Mouse (Mus musculus) monocyte, adult 5-6 weeks (primary cell): ENCODE results near the gene Slc2a10. TPM values are rescaled to one million over a fixed set of nuclear protein-coding genes. Genes with fewer than 3 reads are reported as not detected.
"Not testable (repeated sequence)": the region's sequence is repeated elsewhere in the genome, so short reads cannot be mapped to it uniquely, and the experiment has no call there.

Experiments used
- ATAC-seq: fragments of 153-309, 156-312 bp; replicated peaks from 2 replicates; pipeline ENCODE4 v1.8.0; 2017; ENCODE audit warnings: mild to moderate bottlenecking; ENCODE audit not compliant: low TSS enrichment, insufficient number of reproducible peaks, severe bottlenecking, poor library complexity, low FRiP score
- total RNA-seq: library from RNA; stranded (forward); fragments of 200-1000, 200-491, 200-594 nt; gene quantifications from 3 replicates; pipeline ENCODE4 v1.2.3, GENCODE M21; 2017

Slc2a10 gene
- total RNA-seq, 1 experiment from 2014 or later: not detected

DNA sequence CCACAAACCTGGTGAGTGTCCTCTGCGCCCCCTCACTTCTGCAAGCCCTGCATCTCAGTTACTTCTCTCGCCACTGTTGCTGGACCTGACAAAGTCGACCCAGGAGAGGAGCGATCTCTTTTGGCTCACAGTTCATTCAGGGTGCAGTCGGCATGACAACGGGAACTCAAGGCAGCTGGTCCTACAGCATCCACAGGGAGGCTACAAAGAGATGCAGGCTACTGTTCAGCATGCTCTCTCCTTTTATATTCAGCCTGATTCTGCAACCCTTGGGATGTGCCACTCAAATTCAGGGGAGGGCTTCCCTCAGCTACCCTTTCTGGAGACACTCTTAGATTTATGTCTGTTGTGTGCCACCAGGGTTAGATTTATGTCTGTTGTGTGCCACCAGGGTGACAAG is 45.0 kb downstream of the Slc2a10 start:
- ATAC-seq: no peak

DNA sequence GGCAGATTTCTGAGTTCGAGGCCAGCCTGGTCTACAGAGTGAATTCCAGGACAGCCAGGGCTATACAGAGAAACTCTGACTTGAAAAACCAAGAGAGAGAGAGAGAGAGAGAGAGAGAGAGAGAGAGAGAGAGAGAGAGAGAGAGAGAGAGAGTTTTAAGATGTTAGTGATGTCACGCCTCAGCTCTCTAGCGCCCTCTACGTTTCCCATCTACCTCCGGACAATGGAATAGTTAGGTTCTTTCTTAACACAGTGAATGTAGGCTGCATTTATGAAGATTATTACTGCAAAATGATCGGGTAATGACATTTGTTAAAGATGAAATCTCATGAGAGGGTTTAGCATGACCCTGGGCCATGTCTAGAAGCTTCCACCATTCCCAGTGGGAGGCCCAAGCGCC is 46.8 kb downstream of the Slc2a10 start:
- ATAC-seq: not testable (repeated sequence)

DNA sequence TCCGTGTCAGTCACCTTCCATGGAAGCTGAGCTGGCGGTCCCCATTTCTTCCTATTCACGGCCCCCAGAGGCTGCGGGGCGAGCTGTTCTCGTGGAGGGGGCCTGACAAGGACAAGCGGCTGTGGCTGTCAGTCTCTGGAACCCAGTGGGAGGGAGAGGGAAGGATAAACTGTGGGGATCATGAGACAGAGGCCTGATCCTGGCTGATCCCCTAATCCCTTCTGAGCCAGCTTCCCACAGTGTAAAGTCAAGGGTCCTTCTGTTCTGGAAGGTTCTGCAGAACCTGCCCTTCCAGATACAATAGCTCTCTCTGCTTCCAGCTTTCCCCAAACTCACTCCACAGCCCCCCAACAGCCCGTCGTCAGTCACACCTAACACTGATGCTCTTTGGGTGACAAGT is 50.5 kb downstream of the Slc2a10 start:
- ATAC-seq: no peak

DNA sequence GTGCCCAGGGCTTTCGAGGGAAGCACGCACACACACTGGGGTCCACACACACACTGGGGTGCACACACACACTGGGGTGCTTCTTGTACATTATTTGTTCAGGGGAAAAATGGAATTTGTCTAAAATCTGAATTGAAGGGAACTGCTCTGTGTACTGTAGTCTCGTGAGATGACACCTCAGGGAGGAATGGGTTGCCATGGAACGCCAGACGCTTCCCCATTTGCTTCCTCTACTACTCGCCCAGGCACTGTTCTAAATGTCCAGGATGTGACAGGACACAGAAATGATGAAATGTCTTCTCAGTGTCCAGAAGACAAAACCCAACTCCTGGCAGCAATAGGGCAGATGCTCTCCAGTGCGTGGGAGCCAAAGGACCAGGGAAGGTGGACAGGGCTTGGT is 53.7 kb downstream of the Slc2a10 start:
- ATAC-seq: no peak

DNA sequence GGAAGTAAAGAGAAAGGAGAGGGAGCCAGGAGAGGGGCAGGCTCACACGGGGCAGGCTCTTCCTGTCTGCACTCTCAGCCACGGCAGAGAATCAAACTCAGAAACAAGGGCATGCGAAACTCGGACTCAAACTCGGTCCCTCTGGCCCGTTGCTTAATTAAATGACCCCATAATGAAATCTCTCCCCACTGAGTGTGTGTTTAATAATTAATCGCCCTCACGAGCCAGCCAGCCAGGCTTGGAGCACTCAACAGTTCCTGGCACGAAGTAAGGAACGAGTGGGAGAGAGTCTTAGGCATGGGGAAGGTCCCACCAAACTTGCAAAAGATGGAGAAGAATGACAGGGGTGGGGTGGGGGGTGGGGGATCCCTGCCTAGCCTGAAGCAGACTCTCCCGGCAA is 55.3 kb downstream of the Slc2a10 start:
- no peak for ATAC-seq

DNA sequence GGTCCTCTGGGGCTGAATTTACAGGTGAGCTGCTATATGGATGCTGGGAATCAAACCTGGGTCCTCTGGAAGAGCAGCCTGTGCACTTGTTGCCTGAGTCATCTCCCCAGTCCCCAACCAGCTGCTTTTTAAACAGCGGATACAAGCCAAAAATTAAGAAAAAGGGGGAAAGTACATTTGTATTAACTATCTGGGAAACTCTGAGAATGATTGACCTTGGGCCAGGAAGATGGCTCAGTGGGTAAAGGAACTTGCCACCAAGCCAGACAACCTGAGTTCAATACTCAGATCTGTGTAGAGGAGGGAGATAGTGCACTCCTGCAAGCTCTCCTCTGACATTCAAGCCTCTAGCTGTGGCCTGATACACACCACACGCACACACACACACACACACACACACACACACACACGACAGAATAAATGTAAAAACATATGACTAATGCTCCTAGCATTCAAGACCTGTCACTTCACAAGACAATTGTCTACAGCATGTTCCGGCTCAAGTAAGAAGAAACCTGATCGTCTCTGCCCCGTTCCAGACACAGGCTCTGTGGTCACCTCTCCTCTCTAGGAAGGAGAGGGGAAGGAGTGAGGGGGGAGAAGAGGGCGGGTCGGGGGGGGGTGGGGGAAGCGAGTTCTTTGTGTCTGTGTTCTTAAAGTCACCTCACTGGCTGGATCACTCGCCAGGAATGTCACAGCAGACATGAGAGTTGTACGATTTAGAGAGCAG is 56.1 kb downstream of the Slc2a10 start:
- ATAC-seq: no peak

DNA sequence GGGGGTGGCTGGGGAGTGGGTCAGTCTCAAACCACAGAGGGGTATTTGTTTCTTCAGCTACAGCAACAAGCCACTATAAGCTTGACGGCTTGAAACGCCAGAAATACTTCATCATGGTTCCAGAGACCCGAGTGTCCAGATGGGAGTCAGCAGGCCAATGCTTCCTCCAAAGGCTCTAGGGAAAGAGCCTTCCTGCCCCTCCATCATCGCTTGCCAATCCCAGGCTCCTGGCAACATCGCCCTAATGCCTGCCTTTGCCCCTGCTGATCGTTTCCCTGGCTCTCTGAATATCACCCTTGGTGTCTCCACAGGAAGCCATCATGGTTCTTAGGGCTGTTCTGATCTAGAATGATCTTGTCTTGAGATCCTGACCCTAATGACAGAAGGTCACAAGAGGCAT is 58.3 kb downstream of the Slc2a10 start:
- no peak for ATAC-seq

DNA sequence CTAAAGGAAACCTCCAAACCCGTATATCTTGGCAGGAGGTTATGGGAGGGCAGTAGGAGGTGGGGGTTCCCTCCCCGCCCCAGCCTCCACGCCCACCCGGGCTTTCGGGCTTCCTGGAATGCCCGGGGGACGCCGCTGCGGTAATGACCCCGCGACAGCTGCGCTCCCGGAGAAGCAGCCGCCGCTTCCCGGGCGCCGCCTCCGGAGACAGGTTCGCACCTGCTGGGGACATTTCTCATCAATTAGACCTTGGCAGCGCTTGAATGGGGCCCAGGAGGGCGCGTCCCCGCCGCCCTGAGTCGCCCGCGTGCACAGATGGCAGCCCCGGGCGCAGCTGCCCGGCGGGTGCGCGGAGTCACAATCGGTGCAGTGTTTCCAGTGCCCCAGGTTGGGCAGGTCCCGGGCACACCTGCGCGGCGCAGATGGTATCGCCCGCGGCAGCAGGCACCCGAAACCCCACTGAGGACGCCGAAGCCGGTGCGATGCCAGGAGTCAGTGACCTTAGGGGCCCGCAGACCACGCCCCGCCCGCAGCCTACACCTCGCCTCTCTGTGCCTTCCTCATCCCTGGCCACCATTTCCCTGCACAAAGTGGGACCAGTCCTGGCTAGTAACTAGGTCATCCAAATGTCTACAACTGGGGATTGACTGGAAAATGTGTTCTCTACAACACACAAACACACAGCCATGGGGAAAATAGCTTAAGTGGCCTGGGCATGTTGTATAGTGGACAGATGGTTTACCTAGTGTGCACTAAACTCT is 59.9 kb downstream of the Slc2a10 start:
- no peak for ATAC-seq

DNA sequence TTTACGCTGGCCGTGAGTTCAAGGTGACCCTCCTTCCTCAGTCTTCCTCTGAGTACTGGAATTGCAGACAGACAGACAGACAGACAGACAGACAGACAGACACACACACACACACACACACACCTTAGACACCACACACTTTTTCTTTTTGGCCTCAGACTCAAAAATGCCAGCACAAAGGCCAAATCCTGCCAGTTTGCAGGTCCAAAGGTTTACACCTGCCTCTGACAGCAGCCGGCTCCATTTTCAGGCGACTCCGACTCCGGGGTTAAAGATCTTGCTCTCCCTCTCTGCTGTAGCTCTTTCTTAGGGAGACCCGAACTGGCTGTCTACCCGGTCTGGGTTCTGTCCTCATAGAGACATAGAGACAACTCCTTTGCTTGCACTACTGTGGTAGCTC is 60.5 kb downstream of the Slc2a10 start:
- no peak for ATAC-seq

DNA sequence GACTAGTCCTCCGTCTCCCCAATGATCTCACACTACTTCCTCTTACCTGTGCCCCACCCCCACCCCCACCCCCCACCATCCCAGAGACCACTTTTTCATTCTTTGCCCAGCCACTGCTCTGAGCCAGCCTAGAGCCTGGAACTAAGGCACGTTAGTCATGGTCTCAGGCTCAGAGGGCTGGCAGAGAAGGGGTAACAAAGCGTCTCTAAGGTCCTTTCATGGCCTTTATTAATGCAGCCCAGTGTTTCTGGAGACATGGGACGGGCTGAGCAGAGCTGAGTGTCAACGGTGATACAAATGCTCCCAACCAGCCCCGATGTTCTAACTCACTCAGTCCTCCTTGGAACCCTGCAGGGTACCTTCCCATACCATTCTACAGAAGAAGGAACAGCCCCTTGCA is 61.0 kb downstream of the Slc2a10 start:
- ATAC-seq: no peak

DNA sequence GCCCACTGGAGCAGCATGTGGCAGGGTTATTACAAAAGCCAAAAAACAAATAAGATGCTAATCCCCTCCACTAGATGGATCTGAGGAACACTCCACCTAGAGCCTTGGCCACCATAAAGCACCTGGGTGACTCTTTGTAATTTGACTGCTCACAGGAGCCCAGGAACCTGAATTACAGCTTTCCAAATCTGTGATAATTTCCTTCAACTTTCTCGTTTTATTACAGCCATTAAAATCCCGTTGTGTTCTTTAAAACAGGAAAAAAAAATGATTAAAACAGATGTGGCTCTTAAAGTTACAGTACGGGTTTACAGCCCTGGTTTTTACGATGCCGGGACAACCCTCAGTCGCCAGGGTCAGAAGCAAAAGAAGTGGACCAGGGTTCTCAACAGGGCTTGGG is 63.3 kb downstream of the Slc2a10 start:
- no peak for ATAC-seq

DNA sequence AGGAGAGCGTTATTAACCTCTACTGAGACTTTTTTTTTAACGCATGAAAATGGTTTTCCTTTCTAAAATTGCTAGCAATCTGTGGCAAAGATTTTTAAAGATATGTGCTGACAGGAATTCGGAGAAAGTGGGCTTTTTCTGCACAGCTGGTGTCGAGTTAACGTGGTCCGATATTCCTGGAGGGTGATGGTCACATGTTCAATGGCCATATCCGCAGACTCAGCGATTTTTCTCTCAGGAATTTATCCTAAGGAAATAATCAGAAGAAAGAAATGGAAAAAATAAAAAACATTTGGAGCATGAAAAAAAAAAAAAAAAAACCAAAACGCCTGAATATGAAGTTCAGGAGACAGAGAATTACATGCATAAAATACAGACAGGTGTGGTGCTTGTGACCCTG is 64.2 kb downstream of the Slc2a10 start:
- ATAC-seq: no peak

DNA sequence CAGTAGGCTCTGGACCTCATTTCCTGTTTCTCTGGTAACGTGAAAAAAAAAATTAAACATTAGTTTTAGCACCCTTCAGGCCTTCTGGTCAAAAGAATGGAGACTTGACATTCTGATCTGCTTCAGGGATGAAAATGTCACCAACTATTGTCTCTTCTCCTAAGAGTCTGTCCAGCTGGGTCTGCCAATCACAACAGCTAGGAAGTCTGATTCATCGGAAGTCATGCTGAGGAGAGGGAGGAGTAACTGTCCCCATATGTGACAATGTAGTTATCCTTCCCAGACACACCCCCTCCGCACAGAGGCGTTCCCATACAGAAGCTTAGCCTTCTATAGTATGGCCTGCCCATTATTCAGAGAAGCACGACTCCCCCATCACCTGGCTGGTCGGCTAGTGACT is 65.3 kb downstream of the Slc2a10 start:
- ATAC-seq: no peak

Other genes starting within 250 kb of the Slc2a10 start
- 40.2 to 52.6 TPM (median 47.2 TPM) in 3 replicates for gene Slc35c2, start 215.9 kb upstream of the Slc2a10 start, total RNA-seq
- 120 to 175 TPM (median 140 TPM) in 3 replicates for gene Elmo2, start 177.3 kb upstream of the Slc2a10 start, total RNA-seq
- not detected in 3 replicates for gene Zfp663, start 135.1 kb upstream of the Slc2a10 start, total RNA-seq
- gene Zfp334, start 115.5 kb upstream of the Slc2a10 start, total RNA-seq: not detected in 3 replicates
- 0.19 TPM in 1 of 3 replicates, not detected in the others for gene Ocstamp, start 103.4 kb upstream of the Slc2a10 start, total RNA-seq
- gene Slc13a3, start 30.6 kb upstream of the Slc2a10 start, total RNA-seq: not detected in 3 replicates
- gene Trp53rka, start 10.5 kb upstream of the Slc2a10 start, total RNA-seq: 4.5 to 14.9 TPM (median 5.4 TPM) in 3 replicates
- 6.4 to 28.6 TPM (median 10.3 TPM) in 3 replicates for gene Eya2, start 91.2 kb downstream of the Slc2a10 start, total RNA-seq